Mouse (Mus musculus): Measurements from ENCODE around the gene Tubg2.

Gene Tubg2

DNA sequence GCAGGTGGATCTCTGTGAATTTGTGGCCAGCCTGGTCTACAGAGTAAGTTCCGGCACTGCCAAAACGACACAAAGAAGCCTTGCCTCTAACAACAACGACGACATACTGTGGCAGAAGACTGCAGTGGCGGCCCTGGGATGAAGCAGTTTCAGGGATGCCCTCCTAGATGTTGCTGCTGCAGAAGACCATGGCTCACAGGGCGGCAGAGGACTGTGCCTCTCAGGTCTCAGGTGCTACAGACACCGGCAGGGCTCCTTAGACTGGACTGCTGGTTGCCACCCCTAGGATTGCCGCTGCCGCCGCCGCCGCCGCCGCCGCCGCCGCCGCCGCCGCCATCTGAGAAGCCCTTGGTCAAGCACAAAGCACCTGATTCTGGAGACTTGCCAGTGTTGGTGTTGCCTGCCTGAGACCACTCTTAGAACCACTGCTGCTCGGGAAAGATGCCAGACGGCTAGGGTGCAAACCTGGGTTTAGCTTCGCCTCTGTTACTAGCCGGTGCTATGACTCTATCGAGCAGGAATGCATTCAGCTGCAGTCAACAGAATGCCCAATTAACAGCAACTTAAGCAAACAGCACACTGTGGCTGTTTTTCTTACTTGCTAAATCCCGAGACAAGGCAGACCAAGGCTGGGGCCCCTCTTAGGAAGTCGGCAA, 15.4 kb upstream of the Tubg2 start:
- peak; percentile 43 to 49 for DNase-seq

DNA sequence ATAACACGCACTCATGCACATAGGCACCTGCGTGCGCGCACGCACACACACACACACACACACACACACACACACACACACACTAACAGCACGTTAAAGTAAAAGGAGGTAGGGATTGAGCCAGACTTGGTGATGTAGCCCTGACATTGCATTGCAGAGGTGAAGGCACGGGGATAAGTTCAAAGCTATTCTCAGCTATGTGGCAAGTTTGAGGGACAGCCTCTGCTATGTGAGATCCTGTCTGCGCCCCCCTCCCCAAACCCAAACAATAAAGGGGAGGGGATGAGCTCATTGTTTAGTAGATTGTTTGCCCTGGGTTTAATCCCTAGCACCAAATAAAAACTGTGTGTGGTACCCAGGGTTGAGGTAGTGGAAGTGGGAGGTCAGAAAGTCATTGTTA, 14.6 kb upstream of the Tubg2 start:
- no peak for DNase-seq

DNA sequence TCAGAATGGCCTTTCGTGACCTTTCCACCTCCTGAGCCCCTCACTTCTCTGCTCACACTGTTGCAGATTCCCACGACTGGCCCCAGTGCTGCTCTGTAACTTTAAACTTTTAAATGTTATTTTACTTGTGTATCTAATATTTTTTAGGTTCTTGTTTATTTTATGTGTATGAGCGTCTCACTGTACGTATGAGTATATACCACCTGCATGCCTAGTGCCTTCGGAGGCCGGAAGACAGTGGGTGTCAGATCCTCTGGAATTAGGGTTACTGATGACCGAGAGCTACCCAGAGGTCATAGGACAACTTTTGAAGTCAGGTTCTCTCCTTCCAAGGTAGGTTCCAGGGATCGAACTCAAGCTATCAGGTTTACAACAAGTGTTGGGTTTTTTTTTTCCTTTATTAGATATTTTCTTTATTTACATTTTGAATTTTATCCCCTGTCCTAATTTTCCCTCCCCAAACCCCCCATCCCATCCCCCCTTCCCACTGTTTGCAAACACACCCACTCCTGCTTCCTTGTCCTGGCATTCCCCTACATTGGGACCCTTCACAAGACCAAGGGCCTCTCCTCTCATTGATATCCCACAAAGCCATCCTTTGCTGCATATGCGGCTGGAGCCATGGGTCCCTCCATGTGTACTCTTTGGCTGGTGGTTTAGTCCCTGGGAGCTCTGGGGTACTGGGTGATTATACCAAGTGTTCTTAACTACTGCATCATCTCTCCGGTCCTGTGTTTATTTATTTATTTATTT, 13.3 kb upstream of the Tubg2 start:
- DNase-seq, result no peak

DNA sequence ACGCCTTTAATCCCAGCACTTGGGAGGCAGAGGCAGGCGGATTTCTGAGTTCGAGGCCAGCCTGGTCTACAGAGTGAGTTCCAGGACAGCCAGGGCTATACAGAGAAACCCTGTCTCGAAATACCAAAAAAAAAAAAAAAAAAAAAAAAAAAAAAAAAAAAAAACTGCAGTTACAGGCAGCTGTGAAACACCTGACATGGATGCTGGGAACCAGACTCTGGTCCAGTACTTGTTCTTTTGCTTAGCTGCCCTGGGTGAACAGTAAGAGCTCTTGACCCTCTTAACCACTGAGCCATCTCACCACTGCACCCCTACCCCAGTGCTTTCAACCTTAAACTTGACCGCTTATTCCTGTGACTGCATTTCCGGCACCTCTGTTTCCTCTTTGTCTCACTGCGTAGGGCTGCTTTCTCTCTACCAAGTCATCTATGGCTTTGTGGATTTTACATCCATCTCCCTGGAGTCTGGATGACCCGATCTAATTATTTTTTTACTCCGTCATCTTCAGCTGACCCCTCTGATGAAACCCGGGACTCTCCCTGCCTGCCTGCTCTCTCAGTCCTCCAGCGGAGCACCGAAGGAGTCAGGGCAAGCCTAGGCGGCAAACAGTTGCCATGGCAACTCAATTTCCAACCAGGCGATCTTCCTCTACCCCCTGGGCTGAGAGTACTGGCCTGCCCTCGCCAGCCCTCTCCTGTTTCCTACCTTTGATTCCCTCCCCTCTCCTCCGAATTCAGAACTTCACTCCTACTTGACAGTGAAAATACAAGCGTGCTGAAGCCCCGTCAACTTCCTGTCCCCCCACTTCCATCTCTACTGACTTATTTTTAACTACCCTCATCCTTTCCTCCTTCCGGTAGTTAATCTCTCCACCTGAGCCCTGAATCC, 12.1 kb upstream of the Tubg2 start:
- DNase-seq, result peak; percentile 61 to 74

DNA sequence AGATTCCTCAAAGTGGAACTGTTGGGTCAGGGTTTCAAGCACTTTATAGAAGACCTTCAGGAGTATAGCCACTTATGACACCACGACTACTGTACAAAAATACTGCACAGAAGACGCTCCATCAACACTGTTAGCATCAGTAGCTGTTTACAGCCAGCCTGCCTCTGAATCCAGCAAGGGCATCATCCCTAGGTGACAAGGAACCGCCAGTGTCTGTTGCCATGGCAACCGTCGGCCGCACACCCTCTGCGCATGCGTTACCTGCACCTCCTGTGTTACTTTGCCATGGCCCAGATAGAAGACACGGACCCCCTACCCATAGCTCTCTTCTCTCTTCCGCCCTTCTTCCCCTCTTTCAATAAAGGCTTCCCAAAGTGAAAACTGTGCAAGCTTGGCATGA, 9.3 kb upstream of the Tubg2 start:
- DNase-seq, result peak; percentile 78 to 85

DNA sequence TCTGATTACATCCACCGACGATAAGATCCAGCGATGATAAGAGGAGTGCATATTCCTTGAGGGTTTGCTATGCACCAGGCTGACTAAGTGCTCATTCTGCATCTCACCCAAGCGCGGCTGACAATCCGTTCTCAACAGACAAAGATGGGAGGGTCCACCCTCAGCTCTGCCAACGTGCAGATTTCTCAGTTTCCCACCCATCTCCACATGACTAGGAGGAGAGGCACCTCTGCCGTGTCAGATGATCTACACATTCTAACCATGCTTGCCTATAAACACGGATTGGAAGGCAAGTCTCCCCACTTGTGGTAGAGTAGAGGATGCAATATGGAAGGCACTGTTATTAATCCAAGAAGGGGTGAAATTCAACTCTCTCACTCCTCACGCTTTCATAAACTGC, 7.0 kb upstream of the Tubg2 start:
- DNase-seq, result no peak

DNA sequence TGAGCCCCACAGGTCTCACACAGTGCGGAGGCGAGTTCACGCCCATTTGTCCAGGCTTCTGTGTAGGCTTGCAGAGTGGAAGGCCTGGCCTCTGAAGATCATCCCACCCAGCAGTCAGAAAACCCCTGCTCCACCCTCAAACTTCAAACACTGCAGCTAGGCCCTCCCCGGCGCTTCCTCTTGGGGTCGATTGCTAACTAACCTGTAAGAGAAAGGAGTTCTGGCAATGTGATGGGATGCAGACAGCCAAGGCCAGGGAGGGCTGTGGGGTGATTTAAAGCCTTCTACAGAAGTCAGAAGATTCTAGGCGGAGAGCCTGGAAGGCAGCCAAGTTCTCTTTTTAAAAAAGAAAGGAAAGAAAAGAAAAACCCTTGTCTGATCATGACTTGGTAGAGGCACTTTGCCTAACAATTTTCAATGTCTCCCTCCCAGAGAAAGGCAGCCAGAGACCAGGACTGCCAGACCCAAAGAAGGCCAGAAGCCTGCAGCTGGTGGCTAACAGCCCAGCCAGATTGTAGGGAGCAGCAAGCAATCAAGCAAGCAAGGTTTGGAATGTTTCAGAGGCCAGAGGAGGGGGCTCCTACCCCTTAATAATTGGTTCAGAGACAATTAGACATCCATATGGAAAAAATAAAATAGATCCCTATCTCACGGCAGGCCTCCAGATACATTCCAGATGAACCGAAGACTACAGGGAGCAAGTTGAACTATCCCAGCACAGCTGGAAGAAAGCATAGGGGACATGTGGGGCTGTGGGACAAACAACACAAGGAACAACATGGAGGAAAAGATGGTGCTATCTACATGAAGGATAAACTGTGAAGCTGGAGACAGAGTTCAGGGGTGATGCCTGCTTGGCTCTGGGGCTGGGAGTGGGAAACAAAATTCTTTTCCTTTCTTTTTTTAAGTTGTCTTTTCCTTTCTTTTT, 6.3 kb upstream of the Tubg2 start:
- no peak for DNase-seq

DNA sequence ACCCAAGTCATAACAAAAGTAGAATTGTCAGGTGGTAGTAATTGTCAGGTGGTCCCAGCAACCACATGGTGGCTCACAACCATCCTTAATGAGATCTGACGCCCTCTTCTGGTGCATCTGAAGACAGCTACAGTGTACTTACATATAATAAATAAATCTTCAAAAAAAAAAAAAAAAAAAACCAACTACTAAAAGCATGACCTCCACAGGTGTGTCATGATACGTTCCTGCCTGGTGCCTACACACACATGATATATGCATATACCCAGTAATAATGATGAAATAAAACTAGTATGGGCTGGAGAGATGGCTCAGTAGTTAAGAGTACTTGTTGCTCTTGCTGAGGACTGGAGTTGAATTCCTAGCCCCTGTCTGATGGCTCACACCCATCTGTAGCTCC, 4.6 kb upstream of the Tubg2 start:
- no peak for DNase-seq

DNA sequence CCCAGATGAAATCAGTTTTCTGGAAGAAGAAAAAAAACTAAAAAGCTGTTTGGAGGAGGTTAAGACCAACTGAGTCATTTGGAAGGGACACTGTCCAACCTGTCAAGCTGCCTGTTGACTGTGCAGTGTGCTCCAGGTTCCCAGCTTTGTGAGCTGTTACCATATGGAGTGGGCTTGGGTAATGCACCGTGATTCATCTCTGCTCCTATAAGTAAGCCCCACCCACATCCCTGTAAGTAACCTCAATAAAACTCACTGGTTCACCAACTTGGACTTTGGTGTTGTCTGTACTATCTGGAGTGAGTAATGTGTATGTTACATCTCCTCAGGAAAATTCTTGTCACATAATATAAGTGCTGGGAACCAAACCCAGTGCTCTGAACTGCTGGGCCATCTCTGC, 2.9 kb upstream of the Tubg2 start:
- DNase-seq, result no peak

DNA sequence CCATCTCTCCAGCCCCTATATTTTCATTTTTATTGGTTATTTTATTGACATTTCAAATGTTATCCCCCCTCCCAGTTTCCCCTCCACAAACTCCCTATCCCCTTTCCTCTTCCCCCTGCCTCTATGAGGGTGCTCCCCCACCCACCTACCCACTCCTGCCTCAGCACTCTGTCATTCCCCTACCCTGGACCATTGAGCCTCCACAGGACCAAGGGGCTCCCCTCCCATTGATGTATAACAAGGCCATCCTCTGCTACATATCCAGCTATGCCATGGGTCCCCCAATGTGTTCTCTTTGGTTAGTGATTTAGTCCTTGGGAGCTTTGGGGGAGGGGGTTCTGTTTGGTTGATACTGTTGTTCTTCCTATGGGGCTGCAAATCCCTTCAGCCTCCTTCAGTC, 1.1 kb upstream of the Tubg2 start:
- DNase-seq, result no peak

DNA sequence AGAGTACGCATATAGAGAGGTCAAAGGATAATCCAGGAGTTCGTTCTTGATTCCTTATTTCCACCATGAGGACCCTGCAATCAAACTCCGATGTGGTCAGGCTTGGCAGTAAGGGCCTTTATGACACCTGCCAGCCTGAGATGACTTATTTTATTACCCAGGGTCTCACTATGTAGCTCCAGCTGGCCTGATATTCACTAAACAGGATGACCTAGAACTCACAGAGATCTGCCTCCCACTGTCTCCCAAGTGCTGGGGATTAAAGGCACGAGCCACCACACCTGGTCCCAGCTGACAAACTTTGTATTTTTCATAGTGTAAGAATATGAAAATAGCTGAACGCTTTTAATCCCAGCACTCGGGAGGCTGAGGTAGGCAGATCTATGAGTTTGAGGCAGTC, 556 bp upstream of the Tubg2 start:
- no peak for DNase-seq

DNA sequence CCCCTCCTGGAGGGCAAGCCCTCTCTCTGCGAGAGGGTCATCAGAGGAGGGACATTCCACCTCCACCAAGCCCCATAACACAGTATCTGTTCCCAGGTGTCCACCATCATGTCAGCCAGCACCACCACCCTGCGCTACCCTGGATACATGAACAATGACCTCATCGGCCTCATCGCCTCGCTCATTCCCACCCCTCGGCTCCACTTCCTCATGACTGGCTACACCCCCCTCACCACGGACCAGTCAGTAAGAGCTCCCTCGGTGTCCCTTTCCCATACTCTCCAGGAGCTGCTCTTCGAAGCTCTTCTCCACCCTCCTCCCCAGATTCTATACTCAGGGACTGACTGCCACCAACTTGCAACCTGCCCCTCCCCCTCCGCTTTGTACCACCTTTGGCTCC, 4.4 kb downstream of the Tubg2 start:
- peak in 1 of 2 experiments; percentile 28 for DNase-seq

DNA sequence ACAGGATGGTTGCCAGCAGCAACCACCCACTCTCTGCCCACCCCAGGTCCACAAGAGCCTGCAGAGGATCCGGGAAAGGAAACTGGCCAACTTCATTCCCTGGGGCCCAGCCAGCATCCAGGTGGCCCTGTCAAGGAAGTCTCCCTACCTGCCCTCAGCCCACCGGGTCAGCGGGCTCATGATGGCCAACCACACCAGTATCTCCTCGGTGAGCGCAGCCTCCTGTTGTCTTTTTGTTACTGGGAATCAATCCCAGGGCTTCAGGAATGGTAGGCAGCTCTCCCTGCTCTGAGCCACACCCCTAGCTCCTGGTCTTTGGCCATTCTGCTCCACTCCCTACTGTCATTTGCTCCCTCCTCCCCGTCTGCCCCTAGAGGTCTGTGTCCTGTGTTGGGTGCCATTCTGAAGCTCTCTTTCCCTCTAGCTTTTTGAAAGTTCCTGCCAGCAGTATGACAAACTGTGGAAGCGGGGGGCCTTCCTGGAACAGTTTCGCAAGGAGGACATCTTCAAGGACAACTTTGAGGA, 5.3 kb downstream of the Tubg2 start:
- peak in 1 of 2 experiments; percentile 24 for DNase-seq

DNA sequence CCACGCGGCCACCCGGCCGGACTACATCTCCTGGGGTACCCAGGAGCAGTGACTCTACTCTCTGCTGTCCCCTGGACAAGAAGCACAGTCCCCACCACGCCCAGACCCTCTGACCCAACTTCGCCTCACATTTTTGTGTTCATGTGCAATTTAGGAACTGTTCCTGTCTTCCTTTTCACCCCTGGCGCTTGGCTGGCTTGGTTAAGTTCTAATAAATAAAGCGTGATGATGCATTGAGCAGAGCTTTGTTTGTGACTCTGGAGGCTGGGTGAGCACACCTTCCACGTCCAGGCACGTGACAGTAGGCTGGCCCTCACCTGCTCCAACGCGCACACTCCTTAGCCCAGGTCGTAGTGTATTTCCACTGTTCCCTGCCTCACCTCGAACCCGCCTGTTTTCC, 5.8 kb downstream of the Tubg2 start:
- no peak for DNase-seq

DNA sequence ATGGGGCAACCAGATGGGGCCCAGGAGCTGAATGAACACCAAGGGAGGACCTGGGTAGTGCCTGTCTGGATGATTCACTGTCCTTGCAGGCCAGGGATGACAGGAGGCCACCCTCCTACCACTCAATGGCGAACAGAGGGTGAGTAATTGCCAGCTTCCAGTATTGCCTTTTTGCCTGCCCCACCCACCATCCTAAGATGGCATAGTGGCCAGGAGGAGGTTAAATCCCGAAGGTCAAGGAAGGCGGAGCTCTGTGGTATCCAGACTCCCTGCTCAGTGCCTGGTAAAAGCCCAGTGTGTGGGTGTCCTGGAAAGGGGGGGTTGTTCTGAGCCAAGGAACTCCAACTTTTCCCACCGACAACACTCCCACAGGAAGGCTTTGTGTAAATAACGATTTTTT, 6.6 kb downstream of the Tubg2 start:
- DNase-seq, result no peak

DNA sequence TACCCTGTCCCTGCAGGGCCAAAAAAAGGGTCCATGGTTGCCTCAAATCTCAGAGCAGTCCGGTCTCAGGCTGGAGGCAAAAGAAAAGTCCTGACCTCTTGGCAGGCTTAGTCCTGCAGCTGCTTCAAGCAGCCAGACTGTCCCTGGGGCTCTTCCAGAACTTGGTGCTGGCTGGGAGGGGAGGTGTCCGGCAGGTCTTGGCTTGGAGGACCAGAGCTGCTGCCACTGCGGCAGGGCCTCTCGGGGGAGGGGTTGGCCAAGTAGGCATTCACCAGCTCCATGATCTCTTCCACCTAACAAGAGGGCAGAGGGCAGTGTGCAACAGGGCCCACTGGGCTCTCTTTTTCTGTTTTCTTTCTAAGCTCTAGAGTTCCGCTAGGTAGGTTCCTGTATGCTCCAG, 7.1 kb downstream of the Tubg2 start:
- peak; percentile 33 to 40 for DNase-seq

DNA sequence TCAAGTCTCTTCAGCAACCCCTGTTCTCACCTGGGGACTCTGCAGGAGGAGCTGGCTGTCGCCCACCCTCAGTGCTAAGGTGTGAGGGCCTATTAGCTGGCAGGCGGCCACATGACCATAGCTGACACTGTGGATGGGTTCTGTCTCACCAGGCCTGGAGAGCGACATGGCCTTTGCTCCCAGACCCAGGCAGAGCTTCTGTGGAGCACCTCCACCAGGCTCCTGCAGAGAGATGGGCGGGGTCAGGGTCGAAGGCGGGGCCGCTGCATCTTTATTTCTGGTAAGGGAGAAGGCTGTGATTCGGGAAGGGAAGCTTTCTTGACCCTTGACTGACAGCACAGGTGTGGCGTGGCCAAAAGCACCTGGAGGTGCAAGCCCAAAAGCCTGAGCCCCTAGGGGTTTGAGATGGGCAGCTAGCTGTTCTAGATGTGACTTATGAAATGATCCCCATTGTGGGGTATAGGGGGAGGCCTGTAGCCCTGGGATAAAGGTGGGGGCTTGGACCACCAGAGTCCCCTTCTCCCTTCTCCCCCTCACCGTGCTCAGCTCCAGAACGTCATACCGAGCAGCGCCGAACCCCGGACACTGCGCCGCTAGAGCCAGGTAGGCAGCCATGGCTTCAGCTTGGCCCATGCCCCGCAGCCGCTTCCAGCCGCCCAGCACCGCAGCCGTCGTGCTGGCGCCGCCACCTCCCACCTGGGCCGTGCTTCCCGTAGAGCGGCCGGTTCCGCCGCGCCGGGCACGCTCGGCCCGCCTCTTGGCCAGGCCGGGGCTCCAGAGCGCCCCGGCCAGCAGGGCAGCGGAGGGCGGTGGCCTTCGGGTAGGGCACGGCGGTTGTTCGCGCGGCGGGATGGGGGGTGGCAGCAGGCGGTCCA, 8.0 kb downstream of the Tubg2 start:
- DNase-seq, result peak; percentile 27 to 47

DNA sequence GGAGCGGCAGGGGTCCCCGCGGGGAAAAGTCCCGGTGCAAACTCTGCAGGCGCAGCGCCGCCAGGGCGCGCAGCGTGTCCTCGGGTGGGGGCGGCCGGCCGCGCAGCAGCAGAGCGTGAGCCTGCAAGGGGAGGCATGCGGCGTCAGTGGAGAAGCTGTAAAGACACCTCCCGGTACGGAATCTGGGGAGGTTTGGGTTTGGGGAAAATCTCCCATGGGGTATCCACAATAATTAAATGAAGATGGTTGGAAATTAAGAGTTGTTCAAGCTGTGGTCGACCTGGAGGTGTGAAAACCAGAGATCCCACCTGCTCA, 8.6 kb downstream of the Tubg2 start:
- peak; percentile 18 to 32 for DNase-seq

DNA sequence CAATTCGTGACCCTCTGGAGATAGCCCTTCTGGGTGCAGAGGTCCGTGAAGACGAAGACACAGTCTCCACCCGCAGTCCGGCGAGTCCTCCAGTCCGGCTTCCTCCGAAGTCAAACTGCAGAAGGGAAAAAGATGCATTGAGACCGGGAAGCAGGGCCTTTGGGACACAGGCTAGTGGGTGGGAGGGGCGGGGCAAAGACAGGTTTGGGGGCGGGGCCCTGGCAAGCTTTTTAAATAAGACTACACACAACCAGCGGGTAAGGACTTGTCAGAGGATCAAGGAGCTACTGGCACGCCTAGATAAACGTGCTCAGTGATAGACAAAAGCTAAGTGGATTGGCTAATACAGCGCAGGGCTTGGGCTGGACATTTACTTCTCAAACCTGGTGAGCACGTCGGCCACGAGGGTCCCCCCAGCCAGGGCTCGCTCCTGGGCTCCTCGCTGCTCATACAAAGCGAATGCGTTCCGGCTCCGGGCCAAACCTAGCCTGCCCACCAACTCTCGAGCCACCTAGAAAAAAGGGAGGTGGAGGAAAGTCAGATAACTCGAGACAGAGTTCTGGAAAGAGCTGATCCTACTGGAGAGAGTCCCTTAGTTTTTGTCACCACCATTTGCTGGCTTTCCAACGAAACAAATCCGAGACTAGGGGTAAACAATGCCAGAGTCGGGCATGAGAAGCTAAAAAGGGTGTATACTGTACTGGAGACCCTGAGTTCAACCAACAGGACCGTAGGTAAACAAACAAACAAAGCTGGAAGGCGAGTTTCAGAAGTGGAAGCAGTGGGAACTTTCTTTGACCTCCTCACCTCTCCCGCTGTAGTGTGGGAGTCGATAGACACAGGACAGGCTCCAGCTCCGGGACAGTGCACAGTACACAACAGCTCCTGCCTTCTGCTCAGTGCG, 9.2 kb downstream of the Tubg2 start:
- DNase-seq, result no peak

DNA sequence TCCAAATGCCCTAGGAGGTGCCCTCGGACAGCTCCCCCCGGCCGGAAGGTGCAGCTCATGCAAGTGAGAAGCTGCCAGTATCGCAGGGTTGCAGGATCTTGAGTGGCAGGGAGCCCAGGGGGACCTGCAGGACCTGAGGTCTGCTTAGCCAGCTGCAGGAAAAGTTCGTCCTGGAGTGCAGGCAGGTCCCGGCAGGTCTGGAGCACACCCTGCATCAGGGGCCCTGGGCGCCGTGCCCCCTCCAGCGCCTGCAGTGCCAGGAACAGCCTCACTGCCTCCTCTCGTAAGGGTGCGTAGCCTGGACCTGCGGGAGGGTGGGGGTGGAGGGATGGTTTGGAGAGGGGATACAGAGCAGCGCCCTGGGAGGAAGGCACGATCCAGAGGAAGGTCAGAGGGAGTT, 10.7 kb downstream of the Tubg2 start:
- no peak for DNase-seq
